Mouse (Mus musculus) forebrain, postnatal 0 days (tissue): ENCODE measurements around the gene Epp13. TPM values are rescaled to one million over a fixed set of nuclear protein-coding genes. Genes with fewer than 3 reads are reported as not detected.
A peak's percentile ranks its signal among the peaks of the same experiment; 100 is the strongest.
"Not testable (repeated sequence)": the region's sequence is repeated elsewhere in the genome, so short reads cannot be mapped to it uniquely, and the experiment has no call there.

Source experiments
- ATAC-seq: fragments of 200-750 bp; cut with Nextera tagmentation; 2 replicates; pipeline ENCODE4 v1.8.0; 2017; ENCODE audit warnings: mild to moderate bottlenecking, moderate library complexity
- DNase-seq: peaks from one replicate; pipeline ENCODE4 v3.0.0-alpha.2; 2015
- H3K27ac ChIP-seq: fragments of 300-500 bp; sonication (generic); 2 replicates; pipeline ENCODE4 v1.5.1; 2014; ENCODE audit warnings: low read depth, mild to moderate bottlenecking, antibody characterized with exemption, low read length, moderate library complexity, mixed read lengths
- H3K27me3 ChIP-seq: fragments of 300-500 bp; sonication (generic); 2 replicates; pipeline ENCODE4 v1.6.1; 2014; ENCODE audit warnings: mild to moderate bottlenecking, low read length, mixed read lengths; ENCODE audit not compliant: insufficient read depth
- H3K36me3 ChIP-seq: fragments of 300-500 bp; sonication (generic); 2 replicates; pipeline ENCODE4 v1.6.1; 2014; ENCODE audit warnings: mild to moderate bottlenecking, moderate library complexity; ENCODE audit not compliant: insufficient read depth
- H3K4me1 ChIP-seq: fragments of 300-500 bp; sonication (generic); 2 replicates; pipeline ENCODE4 v1.6.1; 2014; ENCODE audit warnings: antibody characterized with exemption; ENCODE audit not compliant: insufficient read depth
- H3K4me2 ChIP-seq: fragments of 300-500 bp; sonication (generic); 2 replicates; pipeline ENCODE4 v1.6.1; 2014; ENCODE audit warnings: low read depth, mild to moderate bottlenecking, moderate library complexity
- H3K4me3 ChIP-seq: fragments of 300-500 bp; sonication (generic); 2 replicates; pipeline ENCODE4 v1.5.1; 2014; ENCODE audit warnings: low read depth, low read length, mixed read lengths
- H3K9ac ChIP-seq: fragments of 300-500 bp; sonication (generic); 2 replicates; pipeline ENCODE4 v1.6.1; 2014; ENCODE audit warnings: mild to moderate bottlenecking
- H3K9me3 ChIP-seq: fragments of 300-500 bp; sonication (generic); 2 replicates; pipeline ENCODE4 v1.6.1; 2016; ENCODE audit warnings: low read length
- CTCF ChIP-seq: sonication (generic); IDR thresholded peaks from 2 replicates; pipeline ENCODE4 v1.5.1; 2016; ENCODE audit warnings: antibody characterized with exemption, control low read depth, low read depth
- WGBS: fragments of 180-500 bp; shearing (Covaris S2); extraction: QIAGEN DNeasy Blood & Tissue Kit; methylation state at CpG from one replicate; pipeline ENCODE4 v1.1.7; 2014; 5-methylcytosine and 5-hydroxymethylcytosine counted together
- polyA plus RNA-seq: library from polyadenylated mRNA; unstranded; fragments of >200 nt; fragmentation: Nextera tagmentation; extraction: Ambion mirVana; gene quantifications from 2 replicates; pipeline ENCODE4 v1.2.1, GENCODE M21; 2015
- total RNA-seq: library from RNA; depleted of rRNA; stranded (reverse); fragments of >200 nt; gene quantifications from 2 replicates; pipeline ENCODE4 v1.2.3, GENCODE M21; 2014

The Epp13 gene
- total and polyA plus RNA-seq, 2 experiments from 2014 or later = 0.40 TPM; not detected in 1

- peak; percentile 50 for TF ChIP-seq CTCF
- not testable (repeated sequence) for H3K27ac ChIP-seq, H3K36me3 ChIP-seq, ATAC-seq, H3K9me3 ChIP-seq, H3K4me3 ChIP-seq, H3K27me3 ChIP-seq, H3K4me1 ChIP-seq, H3K4me2 ChIP-seq, H3K9ac ChIP-seq
- 19% methylated on average over 1 of the region's 1 CpGs for WGBS
- DNase-seq = peak; percentile 32
Measured at GRCm38 (mm10) chr7:6240841-6241425, 11.6 kb upstream of the Epp13 start.

GRCm38 (mm10) chr7:6244361-6245292 lies 7.9 kb upstream of the Epp13 start:
- H3K27me3 ChIP-seq = no peaks in the 10 kb centered on the region
- H3K4me2 ChIP-seq = no peak overlapping the region
- DNase-seq (no peak), ATAC-seq (no peak)
- no peaks in the 10 kb centered on the region for H3K36me3 ChIP-seq
- no peak for TF ChIP-seq CTCF
- no peak overlapping the region for H3K9ac ChIP-seq
- WGBS = 63% methylated on average over 11 of the region's 11 CpGs
- H3K4me3 ChIP-seq = no peak overlapping the region
- H3K4me1 ChIP-seq = no peaks in the 10 kb centered on the region
- no peaks in the 10 kb centered on the region for H3K9me3 ChIP-seq
- no peak overlapping the region for H3K27ac ChIP-seq

GRCm38 (mm10) chr7:6254451-6254850 lies 1.9 kb downstream of the Epp13 start:
- no peak overlapping the region for H3K27ac ChIP-seq
- H3K4me3 ChIP-seq = no peak overlapping the region
- no peaks in the 10 kb centered on the region for H3K36me3 ChIP-seq
- WGBS = 96% methylated on average over 5 of the region's 5 CpGs
- H3K4me2 ChIP-seq = no peak overlapping the region
- H3K27me3 ChIP-seq = no peaks in the 10 kb centered on the region
- DNase-seq (no peak), ATAC-seq (no peak)
- no peaks in the 10 kb centered on the region for H3K9me3 ChIP-seq
- no peak overlapping the region for H3K9ac ChIP-seq
- no peak for TF ChIP-seq CTCF
- no peaks in the 10 kb centered on the region for H3K4me1 ChIP-seq

GRCm38 (mm10) chr7:6257386-6257785 lies 4.9 kb downstream of the Epp13 start:
- no peak for TF ChIP-seq CTCF
- Histone ChIP-seq H3K9me3 (no peaks in the 10 kb centered on the region), H3K36me3 (no peaks in the 10 kb centered on the region), H3K4me1 (no peaks in the 10 kb centered on the region), H3K4me2 (no peak overlapping the region), H3K27ac (no peak overlapping the region), H3K27me3 (no peaks in the 10 kb centered on the region), H3K4me3 (no peak overlapping the region), H3K9ac (no peak overlapping the region)
- no peak for ATAC-seq
- no peak for DNase-seq
- WGBS = 89% methylated on average over 4 of the region's 4 CpGs

GRCm38 (mm10) chr7:6258232-6259220 lies 6.0 kb downstream of the Epp13 start:
- WGBS = 33% methylated on average over 16 of the region's 16 CpGs
- H3K27me3 ChIP-seq = no peaks in the 10 kb centered on the region
- no peak overlapping the region for H3K9ac ChIP-seq
- TF ChIP-seq CTCF = no peak
- H3K4me1 ChIP-seq = no peaks in the 10 kb centered on the region
- no peaks in the 10 kb centered on the region for H3K36me3 ChIP-seq
- no peak overlapping the region for H3K27ac ChIP-seq
- no peak for ATAC-seq
- no peak overlapping the region for H3K4me3 ChIP-seq
- no peak overlapping the region for H3K4me2 ChIP-seq
- no peak for DNase-seq
- no peaks in the 10 kb centered on the region for H3K9me3 ChIP-seq

GRCm38 (mm10) chr7:6260004-6260403 lies 7.5 kb downstream of the Epp13 start:
- not testable (repeated sequence) for H3K4me1 ChIP-seq, H3K4me3 ChIP-seq, ATAC-seq, DNase-seq, H3K4me2 ChIP-seq, H3K27ac ChIP-seq, H3K27me3 ChIP-seq, H3K36me3 ChIP-seq, H3K9ac ChIP-seq, H3K9me3 ChIP-seq
- WGBS = 33% methylated on average over 2 of the region's 2 CpGs
